Mouse (Mus musculus) liver, embryonic 11.5 days (tissue): ENCODE measurements around the gene Cyp4v3. TPM values are rescaled to one million over a fixed set of nuclear protein-coding genes. Genes with fewer than 3 reads are reported as not detected.

Experiments used
- ATAC-seq: fragments of 200-750 bp; cut with Nextera tagmentation; replicated peaks from 2 replicates; pipeline ENCODE4 v1.8.0; 2017; ENCODE audit warnings: moderate number of reproducible peaks, mild to moderate bottlenecking, moderate TSS enrichment, moderate library complexity; ENCODE audit not compliant: low FRiP score
- DNase-seq: peaks from one replicate; pipeline ENCODE4 v3.0.0-alpha.2; 2017; ENCODE audit warnings: low spot score
- H3K27ac ChIP-seq: fragments of 300-500 bp; sonication (generic); 2 replicates; pipeline ENCODE4 v1.5.1; 2014; ENCODE audit warnings: mild to moderate bottlenecking, low read depth, low read length, control low read depth
- H3K27me3 ChIP-seq: fragments of 300-500 bp; sonication (generic); replicated peaks from 2 replicates; pipeline ENCODE4 v1.6.1; 2014; ENCODE audit warnings: low read length, mixed read lengths; ENCODE audit not compliant: control insufficient read depth, insufficient read depth
- H3K36me3 ChIP-seq: fragments of 300-500 bp; sonication (generic); 2 replicates; pipeline ENCODE4 v1.6.1; 2014; ENCODE audit warnings: mild to moderate bottlenecking, low read length, moderate library complexity, mixed read lengths; ENCODE audit not compliant: control insufficient read depth, insufficient read depth
- H3K4me1 ChIP-seq: fragments of 300-500 bp; sonication (generic); replicated peaks from 2 replicates; pipeline ENCODE4 v1.6.1; 2014; ENCODE audit warnings: low read length, mixed read lengths; ENCODE audit not compliant: control insufficient read depth, insufficient read depth
- H3K4me2 ChIP-seq: fragments of 300-500 bp; sonication (generic); 2 replicates; pipeline ENCODE4 v1.6.1; 2014; ENCODE audit warnings: mild to moderate bottlenecking, control low read depth, moderate library complexity
- H3K4me3 ChIP-seq: fragments of 300-500 bp; sonication (generic); 2 replicates; pipeline ENCODE4 v1.5.1; 2014; ENCODE audit warnings: low read depth, low read length, control low read depth
- H3K9ac ChIP-seq: fragments of 300-500 bp; sonication (generic); 2 replicates; pipeline ENCODE4 v1.6.1; 2014; ENCODE audit warnings: low read depth, low read length, control low read depth
- H3K9me3 ChIP-seq: fragments of 300-500 bp; sonication (generic); 2 replicates; pipeline ENCODE4 v1.6.1; 2016; ENCODE audit warnings: low read length, inconsistent platforms, mixed read lengths; ENCODE audit not compliant: control insufficient read depth
- WGBS: fragments of 180-500 bp; shearing (Covaris S2); extraction: QIAGEN DNeasy Blood & Tissue Kit; methylation state at CpG from one replicate; pipeline ENCODE4 v1.1.7; 2014; 5-methylcytosine and 5-hydroxymethylcytosine counted together
- polyA plus RNA-seq: library from polyadenylated mRNA; unstranded; fragments of >200 nt; fragmentation: Nextera tagmentation; extraction: Ambion mirVana; gene quantifications from 2 replicates; pipeline ENCODE4 v1.2.1, GENCODE M21; 2014

Cyp4v3 gene
- polyA plus RNA-seq, 1 experiment from 2014 or later = 1.9 TPM

DNA sequence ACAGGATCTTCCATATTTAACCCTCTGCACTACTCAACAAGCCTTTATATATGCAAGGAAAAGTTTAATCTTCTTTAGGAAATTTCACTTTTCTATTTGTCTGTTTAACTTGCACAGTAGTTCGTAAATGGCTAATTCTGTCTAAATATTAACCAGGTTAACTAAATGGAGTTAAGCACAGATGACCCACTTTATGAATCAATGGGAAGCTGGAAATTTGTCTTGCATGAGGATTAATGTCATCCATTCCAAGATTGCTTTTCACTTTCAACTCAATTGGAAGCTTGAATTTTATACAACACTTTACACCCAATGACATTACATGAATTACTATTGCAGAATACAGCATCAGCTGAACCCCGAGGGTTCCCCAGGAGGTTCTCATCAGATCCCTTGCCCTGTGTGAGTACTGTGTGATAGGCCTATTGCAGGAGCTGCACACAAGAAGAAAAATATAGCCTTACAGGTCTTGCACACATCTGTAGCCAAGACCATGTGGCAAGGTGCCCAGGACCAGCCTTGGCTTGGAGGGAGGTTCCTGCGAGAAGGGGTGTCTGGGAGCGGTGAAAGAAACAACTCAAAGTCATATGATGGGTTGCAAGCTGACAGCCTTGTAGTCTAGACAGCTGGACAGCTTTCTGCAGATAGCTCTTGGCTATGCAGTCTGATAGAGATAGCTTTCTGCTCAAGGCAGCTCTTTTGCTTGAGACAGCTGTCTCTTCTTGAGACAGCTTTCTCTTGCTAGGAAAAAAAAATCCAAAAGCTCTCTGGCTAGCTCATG, 65.2 kb downstream of the Cyp4v3 start:
- Histone ChIP-seq H3K4me3 (no peak overlapping the region), H3K27me3 (no peaks in the 10 kb centered on the region), H3K27ac (no peak overlapping the region), H3K4me1 (no peaks in the 10 kb centered on the region), H3K9me3 (no peaks in the 10 kb centered on the region), H3K36me3 (no peaks in the 10 kb centered on the region), H3K4me2 (no peak overlapping the region), H3K9ac (no peak overlapping the region)
- DNase-seq (no peak), ATAC-seq (no peak)
- 84% methylated on average over 4 of the region's 4 CpGs for WGBS

DNA sequence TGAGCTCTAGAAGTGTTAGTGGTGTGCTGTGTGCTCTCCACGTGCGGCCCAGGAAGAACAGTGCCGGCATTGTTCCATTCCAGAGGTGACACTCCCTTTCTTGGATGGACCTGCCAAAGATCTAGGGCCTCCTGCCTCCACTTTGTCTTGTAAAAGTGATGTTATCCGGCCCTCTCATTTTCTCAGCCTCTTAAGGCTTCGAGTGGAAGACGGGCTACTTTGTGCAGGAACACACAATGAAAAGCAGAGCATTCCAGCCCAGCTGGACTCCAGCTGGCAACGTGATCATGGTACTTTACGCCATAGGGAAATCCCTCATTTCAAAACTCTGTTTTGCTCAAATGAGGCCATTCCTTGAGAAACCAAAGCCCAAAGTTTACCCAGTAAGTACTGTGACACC, 66.0 kb downstream of the Cyp4v3 start:
- WGBS = 78% methylated on average over 8 of the region's 8 CpGs
- ATAC-seq = no peak
- Histone ChIP-seq H3K9ac (no peak overlapping the region), H3K36me3 (no peaks in the 10 kb centered on the region), H3K4me1 (no peaks in the 10 kb centered on the region), H3K27ac (no peak overlapping the region), H3K9me3 (no peaks in the 10 kb centered on the region), H3K4me2 (no peak overlapping the region), H3K4me3 (no peak overlapping the region), H3K27me3 (no peaks in the 10 kb centered on the region)
- no peak for DNase-seq

DNA sequence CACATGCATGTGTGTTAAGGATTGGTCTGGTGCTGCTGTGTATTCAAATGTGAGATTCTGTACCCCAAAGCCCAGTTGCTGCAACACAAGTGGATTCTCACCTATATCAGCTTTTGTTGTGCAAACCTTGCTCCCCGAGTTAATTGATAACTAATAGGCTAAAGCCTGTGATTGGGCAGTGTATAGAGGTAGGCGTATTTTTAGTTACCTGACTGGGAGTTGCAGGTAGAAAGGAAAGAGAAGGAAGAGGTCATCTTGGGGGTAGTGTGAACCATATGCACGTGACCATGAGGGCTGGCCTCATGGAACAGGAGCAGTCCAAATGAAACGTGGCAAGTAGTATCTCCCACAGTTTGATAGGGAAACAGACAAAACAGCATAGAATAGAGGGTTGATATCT, 68.1 kb downstream of the Cyp4v3 start:
- Histone ChIP-seq H3K9ac (no peak overlapping the region), H3K4me2 (no peak overlapping the region), H3K4me3 (no peak overlapping the region), H3K4me1 (no peaks in the 10 kb centered on the region), H3K27ac (no peak overlapping the region), H3K36me3 (no peaks in the 10 kb centered on the region), H3K9me3 (no peaks in the 10 kb centered on the region), H3K27me3 (no peaks in the 10 kb centered on the region)
- DNase-seq (no peak), ATAC-seq (peak; percentile 15; the same call in 1 of the 2 replicates)
- 68% methylated on average over 4 of the region's 4 CpGs for WGBS

DNA sequence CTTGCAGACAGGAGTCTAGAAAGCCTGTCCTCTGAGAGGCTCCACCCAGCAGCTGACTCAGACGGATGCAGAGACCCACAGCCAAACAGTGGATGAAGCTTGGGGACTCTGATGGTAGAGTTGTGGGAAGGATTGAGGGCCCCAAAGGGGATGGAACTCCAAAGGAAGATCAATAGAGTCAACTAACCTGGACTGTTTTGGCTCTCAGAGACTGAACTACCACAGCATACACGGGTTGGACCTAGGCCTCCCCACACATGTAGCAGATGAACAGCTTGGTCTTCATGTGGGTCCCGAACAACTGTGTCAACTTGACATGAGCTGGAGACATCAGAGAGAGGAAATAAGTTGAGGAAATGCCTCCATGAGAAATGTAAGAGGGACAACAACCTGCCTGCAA, 70.2 kb downstream of the Cyp4v3 start:
- DNase-seq = no peak
- Histone ChIP-seq H3K27ac (no peak overlapping the region), H3K9ac (no peak overlapping the region), H3K27me3 (no peaks in the 10 kb centered on the region), H3K4me2 (no peak overlapping the region), H3K4me1 (no peaks in the 10 kb centered on the region), H3K9me3 (no peaks in the 10 kb centered on the region), H3K36me3 (no peaks in the 10 kb centered on the region), H3K4me3 (no peak overlapping the region)
- no peak for ATAC-seq
- WGBS = 72% methylated on average over 3 of the region's 3 CpGs

DNA sequence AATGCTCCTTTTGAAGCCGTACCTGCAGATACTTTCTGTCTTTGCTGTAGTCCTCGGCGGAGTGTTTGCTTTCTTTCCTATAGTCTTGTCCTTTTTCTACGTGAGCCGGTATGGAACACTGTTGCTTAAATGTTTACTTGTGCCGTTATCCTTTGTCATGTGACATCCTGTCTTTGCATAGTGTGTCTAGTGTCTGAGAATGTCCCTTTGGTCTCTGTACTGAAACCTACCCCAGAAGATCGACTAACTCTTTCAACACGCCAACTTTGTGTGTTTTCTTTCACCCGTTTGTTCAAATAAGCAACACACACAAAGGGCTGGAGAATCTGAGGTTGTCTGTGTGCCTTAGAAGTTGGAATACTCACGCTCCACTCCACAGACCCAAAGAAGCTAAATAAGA, 71.1 kb downstream of the Cyp4v3 start, which contains the start of gene F11:
Gene F11 (minus strand): TSS at position 112 of the 400 bp plus-strand sequence.
- Histone ChIP-seq H3K27me3 (no peaks in the 10 kb centered on the region), H3K36me3 (no peaks in the 10 kb centered on the region), H3K9ac (no peak within 1 kb of the TSS), H3K27ac (0 out of 2 replicates have a peak within 1 kb of the TSS, but pooled peaks have one; percentile 19), H3K4me2 (no peak within 1 kb of the TSS), H3K9me3 (no peaks in the 10 kb centered on the region), H3K4me3 (no peak within 1 kb of the TSS), H3K4me1 (no peaks in the 10 kb centered on the region)
- no peak for DNase-seq
- 76% methylated on average over 10 of the region's 10 CpGs for WGBS
- ATAC-seq = no peak

DNA sequence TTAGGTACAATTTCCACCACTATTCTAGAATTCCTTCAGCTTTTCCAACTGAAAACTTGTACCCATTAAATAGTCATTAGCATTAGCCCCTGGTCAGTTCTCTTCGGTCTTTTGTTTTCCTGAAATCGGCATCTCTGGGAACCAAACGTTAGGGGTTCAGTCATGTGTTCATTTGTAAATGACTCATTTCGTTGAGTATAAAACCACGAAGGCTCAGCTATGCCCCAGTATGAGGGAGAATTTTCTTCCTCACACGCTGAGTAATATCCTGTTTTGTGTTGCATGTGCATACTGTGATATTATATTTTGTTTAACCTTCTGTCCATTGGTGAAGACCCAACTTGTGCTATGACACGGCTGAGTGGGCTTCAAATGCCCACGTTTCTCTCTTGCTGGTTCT, 74.6 kb downstream of the Cyp4v3 start:
- no peak overlapping the region for H3K4me3 ChIP-seq
- WGBS = 81% methylated on average over 8 of the region's 8 CpGs
- no peaks in the 10 kb centered on the region for H3K36me3 ChIP-seq
- no peaks in the 10 kb centered on the region for H3K4me1 ChIP-seq
- H3K4me2 ChIP-seq = no peak overlapping the region
- H3K9ac ChIP-seq = no peak overlapping the region
- no peaks in the 10 kb centered on the region for H3K9me3 ChIP-seq
- ATAC-seq (no peak), DNase-seq (no peak)
- H3K27me3 ChIP-seq = no peaks in the 10 kb centered on the region
- no peak overlapping the region for H3K27ac ChIP-seq

DNA sequence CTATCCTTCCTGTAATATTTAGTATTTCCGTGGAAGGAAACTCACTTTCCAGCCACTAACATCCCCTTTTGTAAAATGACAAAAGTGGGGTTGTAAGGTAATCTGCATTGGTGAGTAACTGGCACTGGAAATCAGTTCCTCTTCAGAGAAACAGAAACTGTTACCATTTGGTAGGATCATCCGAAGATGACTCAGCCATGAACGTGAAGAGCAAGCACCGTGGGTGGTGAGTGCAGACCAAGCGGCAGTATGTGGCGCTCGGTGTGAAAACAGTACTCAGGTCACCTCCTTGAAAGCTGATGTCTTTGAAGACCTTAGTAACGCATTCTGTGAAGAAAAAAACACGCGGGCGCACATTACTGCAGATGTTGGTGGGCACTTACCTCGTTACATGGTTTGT, 78.0 kb downstream of the Cyp4v3 start:
- Histone ChIP-seq H3K27ac (no peak overlapping the region), H3K9me3 (no peaks in the 10 kb centered on the region), H3K4me3 (no peak overlapping the region), H3K27me3 (no peaks in the 10 kb centered on the region), H3K4me1 (no peaks in the 10 kb centered on the region), H3K36me3 (no peaks in the 10 kb centered on the region), H3K9ac (no peak overlapping the region), H3K4me2 (no peak overlapping the region)
- WGBS = 84% methylated on average over 12 of the region's 12 CpGs
- ATAC-seq (no peak), DNase-seq (no peak)

Other genes starting within 250 kb of the Cyp4v3 start
- gene F11, start 71.2 kb downstream of the Cyp4v3 start, polyA plus RNA-seq = 1.6 and 2.4 TPM in 2 replicates
- 0.35 and 0.41 TPM in 2 replicates for gene Klkb1, start 38.4 kb downstream of the Cyp4v3 start, polyA plus RNA-seq
- 0.78 and 0.89 TPM in 2 replicates for gene Gm45753, start 24.8 kb downstream of the Cyp4v3 start, polyA plus RNA-seq
- 5.1 and 5.7 TPM in 2 replicates for gene Fam149a, start 49.1 kb upstream of the Cyp4v3 start, polyA plus RNA-seq
- 0.71 and 1.0 TPM in 2 replicates for gene Tlr3, start 77.9 kb upstream of the Cyp4v3 start, polyA plus RNA-seq
- gene Sorbs2, start 174.6 kb upstream of the Cyp4v3 start, polyA plus RNA-seq = 5.7 and 6.5 TPM in 2 replicates